17 mouse cellular contexts compared by ENCODE assay signal in genomic region chr2:52042714-52043113, GRCm38 (mm10). TPM values are rescaled to one million over a fixed set of nuclear protein-coding genes. Genes with fewer than 3 reads are reported as not detected.
A peak's percentile ranks its signal among the peaks of the same experiment; 100 is the strongest.
DNase-seq lines count a peak whose midpoint lies in the region; ATAC-seq lines count a peak whose summit lies in the region.
"Had no signal": no experiment of that assay in that cellular context is flagged by ENCODE, and none has a peak within 500 bp of the region (broad histone marks: within the 10 kb centered on the region; RNA-seq: fewer than 3 reads in every experiment).

No protein-coding gene starts in this region.

- 83% methylated on average over 5 of the region's 5 CpGs for WGBS in forebrain, embryonic 14.5 days

- intact Hi-C loops in gastrocnemius, postnatal 14 days (cut with DNase I; ENCODE audit: low total_unique reads): no loop called here

- no peaks in the 10 kb centered on the region for H3K4me1 ChIP-seq in forebrain, embryonic 14.5 days (ENCODE audit: control insufficient read depth, insufficient read depth, low read length)
- H3K4me1 ChIP-seq: heart, embryonic 13.5 days; stomach, embryonic 15.5 days had no signal

- no peak overlapping the region for H3K4me2 ChIP-seq in forebrain, embryonic 14.5 days (ENCODE audit: low read length)
- H3K4me2 ChIP-seq: heart, embryonic 13.5 days; stomach, embryonic 15.5 days had no signal

- ATAC-seq in forebrain, embryonic 14.5 days: no peak
- ATAC-seq: inflammation-experienced regulatory T-cells, adult 6 months had no signal

- H3K4me3 ChIP-seq in forebrain, embryonic 14.5 days (ENCODE audit: low read depth, low read length): no peak overlapping the region
- H3K4me3 ChIP-seq: erythroblast, embryonic 14.5 days; heart, embryonic 13.5 days; myocyte; stomach, embryonic 15.5 days had no signal

- no peaks in the 10 kb centered on the region for H3K27me3 ChIP-seq in forebrain, embryonic 14.5 days (replicated peaks; ENCODE audit: control insufficient read depth, insufficient read depth, low read length)
- H3K27me3 ChIP-seq: stomach, embryonic 15.5 days had no signal

- H3K36me3 ChIP-seq in forebrain, embryonic 14.5 days (ENCODE audit: control insufficient read depth, insufficient read depth, low read length): no peaks in the 10 kb centered on the region
- H3K36me3 ChIP-seq: heart, embryonic 13.5 days; stomach, embryonic 15.5 days had no signal

- H3K27ac ChIP-seq in forebrain, embryonic 14.5 days (ENCODE audit: low read depth, low read length): no peak overlapping the region
- H3K27ac ChIP-seq: heart, embryonic 13.5 days; liver, embryonic 14.5 days; stomach, embryonic 15.5 days had no signal

- no peak overlapping the region for H3K9ac ChIP-seq in forebrain, embryonic 14.5 days (ENCODE audit: low read length)
- H3K9ac ChIP-seq: heart, embryonic 13.5 days; liver, embryonic 14.5 days; stomach, embryonic 15.5 days had no signal

- peak; percentile 8 for DNase-seq in gastrocnemius, postnatal 14 days
- no peak for DNase-seq in gastrocnemius, adult 8-10 months (ENCODE audit: low spot score in 2 of 2)
- peak; percentile 21 for DNase-seq in layer of hippocampus, adult 11-12 months (ENCODE audit: low spot score)
- no peak for DNase-seq in layer of hippocampus, postnatal 25 days (ENCODE audit: extremely low spot score in 1 of 2, low spot score in 1 of 2)
- peak; percentile 21 for DNase-seq in right cerebral cortex, adult 18-20 months
- no peak for DNase-seq in right cerebral cortex, adult 2 months (ENCODE audit: low spot score in 2 of 2)
- DNase-seq in forebrain, embryonic 14.5 days (ENCODE audit: low spot score): no peak
- DNase-seq in urinary bladder, postnatal 10 days (ENCODE audit: low spot score): no peak
- DNase-seq: kidney, postnatal 36 days; thymus, postnatal 36 days had no signal

- H3K9me3 ChIP-seq in forebrain, embryonic 14.5 days (replicated peaks; ENCODE audit: control insufficient read depth, low read length): no peaks in the 10 kb centered on the region
- H3K9me3 ChIP-seq: heart, embryonic 13.5 days; stomach, embryonic 15.5 days had no signal

RNA-seq across cellular contexts. Expression of gene Tnfaip6, which starts 4.9 kb away (rescaled TPM):
- total RNA-seq in gastrocnemius, postnatal 14 days (2021): 1 to 10 TPM; 2.0 to 3.6 TPM
- under 1 TPM; 0.36 to 0.54 (median 0.46) TPM for total RNA-seq in gastrocnemius, adult 8-10 months (2022)
- 1 to 10 TPM; 4.2 to 6.6 TPM for total RNA-seq in layer of hippocampus, postnatal 25 days (2021)
- polyA plus RNA-seq in forebrain, embryonic 14.5 days (2014; fragmentation: Nextera tagmentation; extraction: Ambion mirVana): 5.6 and 6.5 TPM in 2 replicates
- total RNA-seq: megakaryocyte-erythroid progenitor cell, adult 5-6 weeks had no signal
- polyA plus RNA-seq: erythroblast, embryonic 14.5 days had no signal

RNA-seq across cellular contexts. Expression of gene Rif1, which starts 29.9 kb away (rescaled TPM):
- 1 to 10 TPM; 7.5 to 9.3 TPM for total RNA-seq in gastrocnemius, postnatal 14 days (2021)
- total RNA-seq in gastrocnemius, adult 8-10 months (2022): 10 to 100 TPM; 12.3 to 17.0 (median 13.6) TPM
- total RNA-seq in layer of hippocampus, postnatal 25 days (2021): 10 to 100 TPM; 24.5 to 27.4 TPM
- 20.1 and 25.0 TPM in 2 replicates for polyA plus RNA-seq in forebrain, embryonic 14.5 days (2014; fragmentation: Nextera tagmentation; extraction: Ambion mirVana)

Comparison
In these comparisons a context has a peak if more than half of its experiments do, and no peak if none do; other contexts are left out.
1. DNase-seq: peak in gastrocnemius, postnatal 14 days (single experiment), layer of hippocampus, adult 11-12 months (single experiment) and right cerebral cortex, adult 18-20 months (single experiment); none in gastrocnemius, adult 8-10 months (0 of 2), layer of hippocampus, postnatal 25 days (0 of 2), right cerebral cortex, adult 2 months (0 of 2), forebrain, embryonic 14.5 days (single experiment) and urinary bladder, postnatal 10 days (single experiment).